19 mouse cellular contexts compared by ENCODE assay signal in genomic region chr16:90211767-90212166, GRCm38 (mm10). TPM values are rescaled to one million over a fixed set of nuclear protein-coding genes. Genes with fewer than 3 reads are reported as not detected.
DNase-seq lines count a peak whose midpoint lies in the region; ATAC-seq and TF ChIP-seq lines count a peak whose summit lies in the region.
"Had no signal": no experiment of that assay in that cellular context is flagged by ENCODE, and none has a peak within 500 bp of the region (broad histone marks: within the 10 kb centered on the region; RNA-seq: fewer than 3 reads in every experiment).

No protein-coding gene starts in this region.

- no peak for ATAC-seq in liver, embryonic 12.5 days
- ATAC-seq in liver, embryonic 11.5 days (replicated peaks; ENCODE audit: low FRiP score): no peak
- peak; percentile 73 for ATAC-seq in intestine, embryonic 16.5 days
- no peak for ATAC-seq in hindbrain, embryonic 16.5 days
- ATAC-seq: forebrain, embryonic 13.5 days; forebrain, embryonic 15.5 days had no signal

- no peaks in the 10 kb centered on the region for H3K36me3 ChIP-seq in liver, embryonic 12.5 days
- H3K36me3 ChIP-seq in liver, embryonic 11.5 days (ENCODE audit: control insufficient read depth, insufficient read depth, low read length): no peaks in the 10 kb centered on the region
- no peaks in the 10 kb centered on the region for H3K36me3 ChIP-seq in intestine, embryonic 16.5 days (ENCODE audit: control insufficient read depth, insufficient read depth, low read length)
- H3K36me3 ChIP-seq in small intestine, adult 2 months (ENCODE audit: control insufficient read depth, insufficient read depth, low read length): no peaks in the 10 kb centered on the region
- no peaks in the 10 kb centered on the region for H3K36me3 ChIP-seq in hindbrain, embryonic 16.5 days (ENCODE audit: control insufficient read depth, insufficient read depth, low read length)
- H3K36me3 ChIP-seq: embryonic facial prominence, embryonic 10.5 days; embryonic facial prominence, embryonic 12.5 days; forebrain, embryonic 15.5 days had no signal

- H3K9ac ChIP-seq in liver, embryonic 12.5 days: no peak overlapping the region
- H3K9ac ChIP-seq in liver, embryonic 11.5 days (ENCODE audit: low read depth, low read length): no peak overlapping the region
- no peak overlapping the region for H3K9ac ChIP-seq in intestine, embryonic 16.5 days (ENCODE audit: low read depth, low read length)
- H3K9ac ChIP-seq in hindbrain, embryonic 16.5 days (ENCODE audit: low read depth, low read length): no peak overlapping the region
- H3K9ac ChIP-seq: embryonic facial prominence, embryonic 12.5 days; forebrain, embryonic 13.5 days; forebrain, embryonic 15.5 days had no signal

- H3K27ac ChIP-seq in liver, embryonic 12.5 days: peak overlapping the region; percentile 4; the same call in 1 of the 2 replicates
- no peak overlapping the region for H3K27ac ChIP-seq in liver, embryonic 11.5 days (ENCODE audit: low read depth, low read length)
- H3K27ac ChIP-seq in intestine, embryonic 16.5 days (ENCODE audit: low read length): no peak overlapping the region
- H3K27ac ChIP-seq in small intestine, adult 2 months (ENCODE audit: insufficient read depth, low read depth, low read length): peak overlapping the region; percentile 57
- no peak overlapping the region for H3K27ac ChIP-seq in hindbrain, embryonic 16.5 days (ENCODE audit: low read depth, low read length)
- H3K27ac ChIP-seq: embryonic facial prominence, embryonic 10.5 days; embryonic facial prominence, embryonic 12.5 days; forebrain, embryonic 13.5 days; forebrain, embryonic 15.5 days had no signal

- H3K4me3 ChIP-seq in liver, embryonic 12.5 days: no peak overlapping the region
- no peak overlapping the region for H3K4me3 ChIP-seq in liver, embryonic 11.5 days (ENCODE audit: low read depth, low read length)
- no peak overlapping the region for H3K4me3 ChIP-seq in intestine, embryonic 16.5 days (ENCODE audit: low read length)
- H3K4me3 ChIP-seq in small intestine, adult 2 months (ENCODE audit: low read depth, low read length): no peak overlapping the region
- H3K4me3 ChIP-seq in hindbrain, embryonic 16.5 days (ENCODE audit: low read length): no peak overlapping the region
- H3K4me3 ChIP-seq: embryonic facial prominence, embryonic 10.5 days; embryonic facial prominence, embryonic 12.5 days; forebrain, embryonic 13.5 days; forebrain, embryonic 15.5 days had no signal

- H3K4me2 ChIP-seq in liver, embryonic 12.5 days: no peak overlapping the region
- no peak overlapping the region for H3K4me2 ChIP-seq in liver, embryonic 11.5 days
- H3K4me2 ChIP-seq in intestine, embryonic 16.5 days (ENCODE audit: low read depth, low read length): no peak overlapping the region
- no peak overlapping the region for H3K4me2 ChIP-seq in hindbrain, embryonic 16.5 days (ENCODE audit: low read length)
- H3K4me2 ChIP-seq: embryonic facial prominence, embryonic 12.5 days; forebrain, embryonic 13.5 days; forebrain, embryonic 15.5 days had no signal

- TF ChIP-seq POLR2A in small intestine, adult 2 months (IDR thresholded peaks at IDR 0.05; ENCODE audit: low read depth, low read length): no peak

- H3K4me1 ChIP-seq in liver, embryonic 12.5 days: peaks cover 45% of the 10 kb centered on the region
- peaks cover 32% of the 10 kb centered on the region for H3K4me1 ChIP-seq in liver, embryonic 11.5 days (replicated peaks; ENCODE audit: control insufficient read depth, insufficient read depth, low read length)
- H3K4me1 ChIP-seq in intestine, embryonic 16.5 days (ENCODE audit: control insufficient read depth, insufficient read depth, low read length): 0 out of 2 replicates have a peak, but pooled peaks cover 3% of the 10 kb centered on the region
- H3K4me1 ChIP-seq in small intestine, adult 2 months (ENCODE audit: control insufficient read depth, insufficient read depth, insufficient read length, low read length): peaks cover 22% of the 10 kb centered on the region
- H3K4me1 ChIP-seq in hindbrain, embryonic 16.5 days (ENCODE audit: control insufficient read depth, insufficient read depth, low read depth, low read length): no peaks in the 10 kb centered on the region
- H3K4me1 ChIP-seq: embryonic facial prominence, embryonic 10.5 days; embryonic facial prominence, embryonic 12.5 days; forebrain, embryonic 13.5 days; forebrain, embryonic 15.5 days had no signal

- H3K9me3 ChIP-seq in liver, embryonic 12.5 days (replicated peaks): no peaks in the 10 kb centered on the region
- no peaks in the 10 kb centered on the region for H3K9me3 ChIP-seq in liver, embryonic 11.5 days (ENCODE audit: control insufficient read depth, low read length)
- no peaks in the 10 kb centered on the region for H3K9me3 ChIP-seq in intestine, embryonic 16.5 days (ENCODE audit: control insufficient read depth, low read length)
- no peaks in the 10 kb centered on the region for H3K9me3 ChIP-seq in hindbrain, embryonic 16.5 days (ENCODE audit: control insufficient read depth, low read length)
- H3K9me3 ChIP-seq: embryonic facial prominence, embryonic 10.5 days; embryonic facial prominence, embryonic 12.5 days; forebrain, embryonic 13.5 days; forebrain, embryonic 15.5 days had no signal

- H3K27me3 ChIP-seq in liver, embryonic 12.5 days (replicated peaks): no peaks in the 10 kb centered on the region
- no peaks in the 10 kb centered on the region for H3K27me3 ChIP-seq in liver, embryonic 11.5 days (replicated peaks; ENCODE audit: control insufficient read depth, insufficient read depth, low read length)
- H3K27me3 ChIP-seq in intestine, embryonic 16.5 days (replicated peaks; ENCODE audit: control insufficient read depth, insufficient read depth, low read length): no peaks in the 10 kb centered on the region
- H3K27me3 ChIP-seq in small intestine, adult 2 months (ENCODE audit: control insufficient read depth, insufficient read depth, low read length): no peaks in the 10 kb centered on the region
- H3K27me3 ChIP-seq in hindbrain, embryonic 16.5 days (replicated peaks; ENCODE audit: control insufficient read depth, insufficient read depth, low read length): no peaks in the 10 kb centered on the region
- H3K27me3 ChIP-seq: embryonic facial prominence, embryonic 12.5 days; forebrain, embryonic 13.5 days; forebrain, embryonic 15.5 days had no signal

- WGBS in liver, embryonic 12.5 days (ENCODE audit: insufficient replicate concordance): 69% methylated on average over 8 of the region's 8 CpGs
- 74% methylated on average over 8 of the region's 8 CpGs for WGBS in liver, embryonic 11.5 days
- WGBS in intestine, embryonic 16.5 days: 52% methylated on average over 8 of the region's 8 CpGs
- 27% methylated on average over 8 of the region's 8 CpGs for WGBS in small intestine, adult 2 months
- 88% methylated on average over 8 of the region's 8 CpGs for WGBS in hindbrain, embryonic 16.5 days

- DNase-seq in liver, embryonic 11.5 days (ENCODE audit: low spot score): no peak
- no peak for DNase-seq in lung, postnatal 25 days (ENCODE audit: low spot score)
- no peak for DNase-seq in cerebellum, postnatal 10 days
- DNase-seq: adrenal gland, adult 2 months; adrenal gland, postnatal 10 days; adrenal gland, postnatal 25 days; cerebellum, adult 11 months; cerebellum, adult 18-20 months; cerebellum, adult 8-10 months; cerebellum, adult 9-11 months; cerebellum, postnatal 25 days had no signal

- TF ChIP-seq CTCF in small intestine, adult 2 months (IDR thresholded peaks at IDR 0.05; ENCODE audit: extremely low read depth, insufficient read length, insufficient replicate concordance, low read depth, low read length): no peak

RNA-seq across cellular contexts. Expression of gene Sod1, which starts 8.8 kb away (rescaled TPM):
- polyA plus RNA-seq in liver, embryonic 12.5 days (2016; fragmentation: Nextera tagmentation; extraction: Ambion mirVana): 1,290 and 1,294 TPM in 2 replicates
- polyA plus RNA-seq in liver, embryonic 11.5 days (2014; fragmentation: Nextera tagmentation; extraction: Ambion mirVana): 1,899 and 2,008 TPM in 2 replicates
- 1,142 and 1,262 TPM in 2 replicates for polyA plus RNA-seq in intestine, embryonic 16.5 days (2015; fragmentation: Nextera tagmentation; extraction: Ambion mirVana)
- polyA plus RNA-seq in small intestine, adult 2 months (2012; rRNA removed): 247 and 406 TPM in 2 replicates
- 942 and 968 TPM in 2 replicates for polyA plus RNA-seq in hindbrain, embryonic 16.5 days (2015; fragmentation: Nextera tagmentation; extraction: Ambion mirVana)

Comparison
In these comparisons a context has a peak if more than half of its experiments do, and no peak if none do; other contexts are left out.
1. H3K27ac ChIP-seq: peak in liver, embryonic 12.5 days (single experiment) and small intestine, adult 2 months (single experiment); none in liver, embryonic 11.5 days (single experiment), intestine, embryonic 16.5 days (single experiment) and hindbrain, embryonic 16.5 days (single experiment).